Mouse (Mus musculus): ENCODE data around the gene Dip2b. TPM values are rescaled to one million over a fixed set of nuclear protein-coding genes. Genes with fewer than 3 reads are reported as not detected.
A peak's percentile ranks its signal among the peaks of the same experiment; 100 is the strongest.

Dip2b gene
- polyA plus RNA-seq, 1 experiment from 2014 or later: 21.1 TPM

GRCm38 (mm10) chr15:100025076-100025834, 13.2 kb upstream of the Dip2b start:
- WGBS: 82% methylated on average over 11 of the region's 11 CpGs
- no peak for ATAC-seq
- H3K27me3 ChIP-seq (replicated peaks; ENCODE audit: control insufficient read depth, insufficient read depth, low read length): no peaks in the 10 kb centered on the region
- no peak overlapping the region for H3K4me2 ChIP-seq (ENCODE audit: low read length)
- no peaks in the 10 kb centered on the region for H3K36me3 ChIP-seq (ENCODE audit: control insufficient read depth, insufficient read depth)
- H3K4me1 ChIP-seq (replicated peaks; ENCODE audit: control insufficient read depth, insufficient read depth, low read length): no peaks in the 10 kb centered on the region
- H3K9me3 ChIP-seq (ENCODE audit: control insufficient read depth, low read length): no peaks in the 10 kb centered on the region
- no peak overlapping the region for H3K27ac ChIP-seq (ENCODE audit: low read length)
- H3K4me3 ChIP-seq (replicated peaks; ENCODE audit: low read length): no peak overlapping the region
- H3K9ac ChIP-seq (replicated peaks; ENCODE audit: low read depth, low read length): no peak overlapping the region

GRCm38 (mm10) chr15:100028133-100028532, 10.3 kb upstream of the Dip2b start:
- ATAC-seq: no peak
- 78% methylated on average over 2 of the region's 2 CpGs for WGBS
- H3K27me3 ChIP-seq (replicated peaks; ENCODE audit: control insufficient read depth, insufficient read depth, low read length): no peaks in the 10 kb centered on the region
- H3K9ac ChIP-seq (replicated peaks; ENCODE audit: low read depth, low read length): no peak overlapping the region
- H3K9me3 ChIP-seq (ENCODE audit: control insufficient read depth, low read length): no peaks in the 10 kb centered on the region
- no peak overlapping the region for H3K4me2 ChIP-seq (ENCODE audit: low read length)
- H3K36me3 ChIP-seq (ENCODE audit: control insufficient read depth, insufficient read depth): no peaks in the 10 kb centered on the region
- no peaks in the 10 kb centered on the region for H3K4me1 ChIP-seq (replicated peaks; ENCODE audit: control insufficient read depth, insufficient read depth, low read length)
- H3K4me3 ChIP-seq (replicated peaks; ENCODE audit: low read length): no peak overlapping the region
- H3K27ac ChIP-seq (ENCODE audit: low read length): no peak overlapping the region

- H3K4me2 ChIP-seq (ENCODE audit: low read length): no peak overlapping the region
- H3K4me3 ChIP-seq (replicated peaks; ENCODE audit: low read length): no peak overlapping the region
- H3K27me3 ChIP-seq (replicated peaks; ENCODE audit: control insufficient read depth, insufficient read depth, low read length): no peaks in the 10 kb centered on the region
- H3K27ac ChIP-seq (ENCODE audit: low read length): peak overlapping the region; percentile 48
- no peaks in the 10 kb centered on the region for H3K9me3 ChIP-seq (ENCODE audit: control insufficient read depth, low read length)
- H3K4me1 ChIP-seq (replicated peaks; ENCODE audit: control insufficient read depth, insufficient read depth, low read length): no peaks in the 10 kb centered on the region
- no peak for ATAC-seq
- H3K9ac ChIP-seq (replicated peaks; ENCODE audit: low read depth, low read length): no peak overlapping the region
- no peaks in the 10 kb centered on the region for H3K36me3 ChIP-seq (ENCODE audit: control insufficient read depth, insufficient read depth)
- 69% methylated on average over 8 of the region's 8 CpGs for WGBS
Measured at GRCm38 (mm10) chr15:100029497-100029896, 9.0 kb upstream of the Dip2b start.

- WGBS: 76% methylated on average over 2 of the region's 2 CpGs
- H3K9me3 ChIP-seq (ENCODE audit: control insufficient read depth, low read length): no peaks in the 10 kb centered on the region
- H3K27ac ChIP-seq (ENCODE audit: low read length): peak overlapping the region; percentile 44; the same call in 1 of the 2 replicates
- no peak overlapping the region for H3K9ac ChIP-seq (replicated peaks; ENCODE audit: low read depth, low read length)
- no peaks in the 10 kb centered on the region for H3K36me3 ChIP-seq (ENCODE audit: control insufficient read depth, insufficient read depth)
- no peaks in the 10 kb centered on the region for H3K27me3 ChIP-seq (replicated peaks; ENCODE audit: control insufficient read depth, insufficient read depth, low read length)
- H3K4me2 ChIP-seq (ENCODE audit: low read length): no peak overlapping the region
- H3K4me1 ChIP-seq (replicated peaks; ENCODE audit: control insufficient read depth, insufficient read depth, low read length): no peaks in the 10 kb centered on the region
- ATAC-seq: no peak
- H3K4me3 ChIP-seq (replicated peaks; ENCODE audit: low read length): no peak overlapping the region
Measured at GRCm38 (mm10) chr15:100029900-100030299, 8.6 kb upstream of the Dip2b start.

- no peak overlapping the region for H3K9ac ChIP-seq (replicated peaks; ENCODE audit: low read depth, low read length)
- 61% methylated on average over 3 of the region's 3 CpGs for WGBS
- ATAC-seq: no peak
- no peaks in the 10 kb centered on the region for H3K36me3 ChIP-seq (ENCODE audit: control insufficient read depth, insufficient read depth)
- no peaks in the 10 kb centered on the region for H3K4me1 ChIP-seq (replicated peaks; ENCODE audit: control insufficient read depth, insufficient read depth, low read length)
- no peaks in the 10 kb centered on the region for H3K27me3 ChIP-seq (replicated peaks; ENCODE audit: control insufficient read depth, insufficient read depth, low read length)
- no peaks in the 10 kb centered on the region for H3K9me3 ChIP-seq (ENCODE audit: control insufficient read depth, low read length)
- H3K4me3 ChIP-seq (replicated peaks; ENCODE audit: low read length): no peak overlapping the region
- H3K4me2 ChIP-seq (ENCODE audit: low read length): no peak overlapping the region
- H3K27ac ChIP-seq (ENCODE audit: low read length): no peak overlapping the region
Measured at GRCm38 (mm10) chr15:100032546-100032945, 5.9 kb upstream of the Dip2b start.

GRCm38 (mm10) chr15:100039001-100039701, 687 bp downstream of the Dip2b start:
- H3K27ac ChIP-seq (ENCODE audit: low read length): peak overlapping the region; percentile 98
- H3K4me1 ChIP-seq (replicated peaks; ENCODE audit: control insufficient read depth, insufficient read depth, low read length): peaks cover 25% of the 10 kb centered on the region
- H3K9me3 ChIP-seq (ENCODE audit: control insufficient read depth, low read length): no peaks in the 10 kb centered on the region
- H3K9ac ChIP-seq (replicated peaks; ENCODE audit: low read depth, low read length): peak overlapping the region; percentile 89
- H3K4me3 ChIP-seq (replicated peaks; ENCODE audit: low read length): peak overlapping the region; percentile 71
- no peaks in the 10 kb centered on the region for H3K36me3 ChIP-seq (ENCODE audit: control insufficient read depth, insufficient read depth)
- no peaks in the 10 kb centered on the region for H3K27me3 ChIP-seq (replicated peaks; ENCODE audit: control insufficient read depth, insufficient read depth, low read length)
- peak overlapping the region; percentile 82 for H3K4me2 ChIP-seq (ENCODE audit: low read length)
- WGBS: under 1% methylated on average over 34 of the region's 36 CpGs
- ATAC-seq: peak; percentile 64

GRCm38 (mm10) chr15:100040541-100041266, 2.2 kb downstream of the Dip2b start:
- Histone ChIP-seq H3K4me2 (ENCODE audit: low read length) (peak overlapping the region; percentile 82), H3K4me3 (replicated peaks; ENCODE audit: low read length) (peak overlapping the region; percentile 71), H3K36me3 (ENCODE audit: control insufficient read depth, insufficient read depth) (no peaks in the 10 kb centered on the region), H3K4me1 (replicated peaks; ENCODE audit: control insufficient read depth, insufficient read depth, low read length) (peaks cover 32% of the 10 kb centered on the region), H3K27ac (ENCODE audit: low read length) (peak overlapping the region; percentile 23; the same call in 1 of the 2 replicates), H3K9ac (replicated peaks; ENCODE audit: low read depth, low read length) (peak overlapping the region; percentile 46), H3K27me3 (replicated peaks; ENCODE audit: control insufficient read depth, insufficient read depth, low read length) (no peaks in the 10 kb centered on the region), H3K9me3 (ENCODE audit: control insufficient read depth, low read length) (no peaks in the 10 kb centered on the region)
- no peak; the same call in 1 of the 2 replicates for ATAC-seq
- WGBS: 14% methylated on average over 14 of the region's 14 CpGs

GRCm38 (mm10) chr15:100041267-100042047, 3.0 kb downstream of the Dip2b start:
- H3K27ac ChIP-seq (ENCODE audit: low read length): peak overlapping the region; percentile 23; the same call in 1 of the 2 replicates
- 21% methylated on average over 10 of the region's 10 CpGs for WGBS
- ATAC-seq: no peak

More at GRCm38 (mm10) chr15:100041267-100042047, 3.0 kb downstream of the Dip2b start:
- Histone ChIP-seq H3K4me3 (replicated peaks; ENCODE audit: low read length) (peak overlapping the region; percentile 33), H3K27me3 (replicated peaks; ENCODE audit: control insufficient read depth, insufficient read depth, low read length) (no peaks in the 10 kb centered on the region), H3K4me1 (replicated peaks; ENCODE audit: control insufficient read depth, insufficient read depth, low read length) (peaks cover 37% of the 10 kb centered on the region), H3K9ac (replicated peaks; ENCODE audit: low read depth, low read length) (peak overlapping the region; percentile 46), H3K36me3 (ENCODE audit: control insufficient read depth, insufficient read depth) (no peaks in the 10 kb centered on the region), H3K4me2 (ENCODE audit: low read length) (peak overlapping the region; percentile 82), H3K9me3 (ENCODE audit: control insufficient read depth, low read length) (no peaks in the 10 kb centered on the region)

All from forebrain, embryonic 16.5 days (tissue).